Mouse (Mus musculus) thymus, postnatal 25 days (tissue): ENCODE measurements at regions not wholly inside any gene's neighbourhood (a gene's known extent, or its start where the extent isn't known, plus 50 kb on each side); places are given as distances from the start of the nearest gene placed in this dataset.
A peak's percentile ranks its signal among the peaks of the same experiment; 100 is the strongest.

Experiments used
- DNase-seq: peaks from one replicate; pipeline ENCODE4 v3.0.0; 2022

DNA sequence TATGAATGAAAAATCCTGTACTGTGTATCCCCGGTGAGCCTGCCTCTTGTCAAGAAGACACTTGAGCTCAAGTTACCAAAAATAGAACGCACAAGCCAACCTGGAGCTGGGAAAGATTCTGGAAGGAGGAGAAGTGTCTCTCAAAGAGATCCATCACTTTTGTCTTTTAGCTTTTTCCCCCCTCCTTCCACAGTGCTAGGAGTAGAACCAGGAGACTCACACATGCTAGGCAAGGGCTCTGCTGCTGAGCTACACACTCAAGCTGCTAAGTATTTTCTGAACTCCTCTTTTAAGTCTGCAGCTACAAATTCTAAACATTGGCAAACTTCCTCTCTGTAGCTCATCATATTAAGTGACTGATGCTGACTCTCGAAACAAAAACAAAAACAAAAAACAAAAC lies 176.2 kb upstream of the Atp5g3 start:
- DNase-seq, result no peak

DNA sequence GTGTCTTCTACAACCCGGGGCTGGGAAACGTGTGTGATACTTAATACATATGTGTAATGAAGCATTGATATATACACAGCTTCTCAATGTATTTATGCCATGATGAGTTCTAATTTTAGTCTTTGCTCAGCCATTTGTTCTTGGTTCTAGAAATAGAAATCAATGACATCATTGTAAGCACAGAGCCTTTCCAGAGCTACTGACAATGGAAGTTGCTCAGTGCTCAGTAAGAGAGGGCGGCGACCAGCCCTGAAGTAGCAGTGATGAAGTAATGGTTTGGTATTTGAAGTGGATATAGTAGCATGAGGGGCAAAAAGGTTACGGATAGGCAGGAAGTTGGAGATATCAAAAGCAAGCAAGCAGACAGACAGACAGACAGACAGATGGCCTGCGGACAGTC lies 173.8 kb upstream of the Atp5g3 start:
- DNase-seq, result no peak

- DNase-seq, result no peak
Observed at GRCm38 (mm10) chr2:74076774-74077173, 165.6 kb upstream of the Atp5g3 start.

DNA sequence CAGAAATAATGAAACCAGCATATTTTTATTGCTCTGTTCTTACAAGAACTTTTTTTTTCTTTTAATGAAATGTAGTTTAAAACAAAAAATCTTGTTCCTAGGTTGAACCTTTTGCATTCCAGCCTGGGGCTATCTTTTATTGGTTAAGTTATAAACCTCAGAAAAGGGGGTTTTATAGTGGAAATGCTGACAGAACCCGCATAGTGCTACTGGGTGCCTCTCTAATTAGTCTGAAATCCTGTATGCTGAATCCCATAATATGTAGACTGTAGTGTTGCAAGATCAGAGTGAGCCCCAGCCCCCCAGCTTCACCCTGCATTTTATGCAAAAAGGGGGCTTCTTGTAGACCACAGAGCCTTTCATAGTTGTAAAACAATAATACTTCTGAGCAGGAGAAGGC lies 164.4 kb upstream of the Atp5g3 start:
- DNase-seq, result no peak

DNA sequence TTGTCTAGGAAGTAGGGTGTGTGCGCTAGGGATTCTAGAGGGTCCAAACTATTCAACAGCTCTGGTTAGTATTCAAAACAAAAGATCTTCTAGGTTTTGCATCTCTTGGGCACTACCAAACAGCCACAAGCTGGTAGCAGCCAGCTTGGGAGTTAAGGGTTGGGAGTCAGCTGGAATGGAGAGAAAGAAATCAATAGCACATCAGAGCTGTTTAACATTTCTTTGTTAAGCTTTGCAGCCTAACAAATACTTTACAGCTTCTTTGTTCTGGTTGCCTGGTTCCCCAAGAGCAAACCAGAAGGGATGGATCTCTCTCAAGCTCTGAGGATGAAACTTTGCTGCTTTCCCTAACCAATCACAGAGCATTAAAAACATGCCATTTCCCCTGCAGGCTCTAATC lies 162.3 kb upstream of the Atp5g3 start:
- no peak for DNase-seq

GRCm38 (mm10) chr2:74066652-74067051 lies 155.5 kb upstream of the Atp5g3 start:
- peak; percentile 7 for DNase-seq

- DNase-seq, result no peak
Observed at GRCm38 (mm10) chr2:74064369-74064768, 153.2 kb upstream of the Atp5g3 start.

DNA sequence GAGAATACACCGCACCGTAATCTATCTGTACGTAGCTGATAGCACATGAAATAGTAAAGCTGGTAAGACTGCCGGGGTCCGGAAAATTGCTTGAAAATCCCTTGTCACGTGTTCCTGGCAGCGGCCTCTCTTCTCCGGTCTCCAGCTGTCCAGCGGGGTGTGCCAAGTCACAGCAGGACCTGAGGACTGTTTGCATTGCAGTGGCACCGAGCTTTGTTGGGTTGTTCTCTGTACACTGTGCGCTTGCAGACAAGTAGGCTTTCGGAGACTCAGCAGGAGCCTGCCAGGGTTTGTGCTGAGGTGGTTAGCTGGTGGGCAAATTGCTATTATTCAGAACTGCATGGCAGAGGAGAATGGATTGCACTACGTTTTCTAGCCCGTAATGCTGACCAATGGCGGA lies 152.7 kb upstream of the Atp5g3 start:
- DNase-seq, result no peak

- no peak for DNase-seq
Observed at GRCm38 (mm10) chr2:74063302-74063701, 152.2 kb upstream of the Atp5g3 start.

DNA sequence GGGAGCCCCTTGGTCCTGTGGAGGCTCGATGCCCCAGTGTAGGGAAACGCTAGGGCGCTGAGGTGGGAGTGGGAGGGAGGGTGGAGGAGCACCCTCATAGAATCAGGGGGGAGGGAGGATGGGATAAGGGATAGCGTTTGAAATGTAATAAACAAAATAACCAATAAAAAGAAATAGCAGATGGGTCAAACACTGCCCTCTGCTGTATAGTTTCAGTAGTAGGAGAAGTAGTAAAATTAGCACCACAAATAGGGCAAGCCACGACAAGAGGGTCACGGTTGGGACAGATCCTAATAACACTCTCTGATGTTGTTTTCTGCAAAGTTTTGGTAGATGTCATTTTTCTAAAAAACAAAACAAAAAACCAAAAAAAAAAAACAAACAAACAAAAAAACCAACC lies 131.3 kb upstream of the Atp5g3 start:
- DNase-seq, result no peak

GRCm38 (mm10) chr2:74039580-74039979 lies 128.5 kb upstream of the Atp5g3 start:
- DNase-seq, result no peak

DNA sequence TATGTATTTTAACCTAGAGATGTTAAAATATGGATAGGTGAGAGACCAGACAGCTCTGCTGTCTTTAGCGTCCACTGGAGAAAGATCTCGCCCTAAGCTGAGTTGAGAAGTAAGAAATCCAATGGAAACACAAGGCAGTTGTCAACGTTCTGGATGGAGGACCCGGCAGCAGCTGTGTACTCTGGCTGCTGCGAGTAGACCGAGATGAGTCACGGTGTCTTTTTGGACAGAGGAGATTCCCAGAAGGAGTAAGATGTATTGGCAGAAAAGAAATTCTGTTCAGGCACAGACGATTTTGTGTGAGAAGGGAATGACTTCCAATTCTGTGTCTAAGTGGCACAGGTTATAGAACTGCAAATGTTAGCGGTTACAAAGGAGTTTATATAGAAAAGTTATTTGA lies 124.9 kb upstream of the Atp5g3 start:
- DNase-seq, result no peak

DNA sequence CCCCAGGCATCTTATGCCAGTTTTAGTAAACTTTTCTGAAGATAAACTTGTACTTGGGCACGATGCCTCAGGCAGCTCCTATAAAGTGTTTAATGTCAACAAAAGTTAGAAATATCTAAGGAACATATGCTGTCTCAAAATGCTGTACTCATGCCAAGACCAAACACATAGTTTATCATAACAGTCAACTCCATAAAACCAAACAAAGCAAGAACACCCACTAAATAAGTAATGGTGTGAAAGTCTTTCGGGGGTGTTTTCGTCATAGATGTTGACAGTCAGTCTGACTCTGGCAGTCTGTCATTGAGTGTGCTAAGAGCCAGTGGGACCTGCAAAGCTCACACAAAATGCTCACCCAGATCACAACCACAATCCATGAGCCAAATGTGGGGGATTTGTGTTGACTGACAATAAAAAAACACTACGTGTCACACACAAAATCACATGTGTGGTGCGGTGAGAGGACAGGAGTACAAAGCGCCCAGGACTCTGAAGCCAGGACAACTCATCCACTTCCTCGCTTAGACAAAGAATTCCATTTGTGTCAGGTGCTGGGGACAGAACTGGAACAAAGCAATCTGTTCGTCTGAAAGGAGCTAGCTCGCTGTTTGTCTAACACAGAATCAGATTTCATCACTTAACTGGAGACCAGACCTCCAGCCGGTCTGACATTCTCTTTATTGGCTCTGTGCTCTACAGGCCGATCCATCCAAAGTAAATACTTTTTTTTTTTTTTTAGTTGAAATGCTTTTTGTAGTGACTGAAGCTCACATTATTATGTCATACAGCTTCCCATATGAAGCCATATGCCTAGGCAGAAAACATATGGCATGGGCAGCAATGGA lies 121.3 kb upstream of the Atp5g3 start:
- no peak for DNase-seq

DNA sequence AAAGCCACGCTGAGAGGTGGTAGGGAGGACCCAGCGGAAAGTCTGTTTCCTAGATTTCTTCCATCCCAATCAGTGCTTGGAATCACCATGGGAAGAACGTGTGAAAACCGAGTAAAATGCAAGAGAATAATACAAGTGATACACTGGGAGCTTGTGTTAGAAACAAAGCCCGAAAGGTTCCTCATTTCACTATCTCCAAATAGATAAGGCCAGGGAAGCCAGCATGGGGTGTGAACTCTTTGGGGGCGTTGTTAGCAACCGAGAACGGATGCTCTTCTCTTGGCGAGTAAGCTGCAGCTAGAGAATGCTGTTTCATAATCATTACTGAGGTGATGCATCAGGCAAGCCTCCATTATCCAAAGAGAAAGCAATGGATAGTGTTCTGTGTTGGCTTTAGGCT lies 118.8 kb upstream of the Atp5g3 start:
- DNase-seq, result no peak

- no peak for DNase-seq
Observed at GRCm38 (mm10) chr2:74027404-74028104, 116.4 kb upstream of the Atp5g3 start.

DNA sequence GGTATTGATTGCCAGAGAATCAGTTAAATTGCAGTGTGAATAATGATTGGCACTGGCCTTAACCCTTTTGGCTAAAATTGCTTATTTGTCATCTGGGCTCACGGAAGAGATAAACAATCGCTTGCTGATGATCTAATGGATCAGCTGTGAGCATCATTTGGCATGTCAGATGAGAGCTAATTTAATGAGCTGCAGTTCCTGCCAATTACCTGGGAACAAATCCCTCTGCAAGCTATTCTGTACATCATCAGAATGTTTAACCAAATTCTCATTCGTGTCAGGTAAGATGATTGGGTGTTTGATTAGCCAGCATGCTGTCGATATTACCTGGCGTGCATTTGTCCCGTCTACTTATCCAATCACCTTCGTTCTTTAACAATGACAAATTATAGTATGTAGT lies 104.0 kb upstream of the Atp5g3 start:
- DNase-seq, result no peak

DNA sequence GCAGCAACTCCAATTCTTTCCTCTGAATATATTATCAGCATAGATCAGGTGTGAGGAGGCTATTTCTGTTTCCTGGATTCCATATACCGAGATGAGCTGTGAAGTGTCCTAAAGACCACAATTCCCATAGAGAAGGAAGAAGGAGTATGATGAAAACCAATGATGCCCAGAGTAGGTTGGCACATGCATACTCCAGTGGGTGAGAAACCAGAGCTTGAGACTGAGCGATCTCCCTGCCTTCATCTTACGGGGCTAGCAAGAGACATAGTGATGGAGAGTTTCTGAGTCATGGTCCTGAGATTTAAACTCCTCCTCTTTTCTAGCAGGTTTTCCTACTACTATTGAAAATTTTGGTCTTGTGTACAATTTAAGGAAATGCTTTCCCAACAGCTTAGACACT lies 103.1 kb upstream of the Atp5g3 start:
- DNase-seq, result no peak

DNA sequence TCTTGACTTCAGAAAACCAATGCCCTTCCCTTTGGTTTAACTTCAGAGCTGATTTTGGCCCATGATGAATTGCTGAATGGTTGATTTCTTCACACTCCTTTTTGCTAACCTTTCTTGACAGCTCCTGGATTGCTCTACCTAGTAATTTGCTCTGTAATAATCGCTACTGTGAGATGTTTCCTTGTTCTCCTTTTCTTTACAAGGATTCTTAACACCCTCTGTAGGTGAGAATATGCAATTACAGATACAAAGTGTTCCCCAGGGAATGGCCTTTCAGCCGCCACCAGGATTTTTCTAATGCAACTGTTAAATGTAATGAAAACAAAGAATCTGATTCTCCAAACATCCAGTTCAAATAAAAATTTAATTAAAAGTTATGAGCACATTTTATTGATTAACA lies 87.4 kb upstream of the Atp5g3 start:
- DNase-seq, result no peak

GRCm38 (mm10) chr2:73996986-73997385 lies 85.9 kb upstream of the Atp5g3 start:
- DNase-seq, result no peak

DNA sequence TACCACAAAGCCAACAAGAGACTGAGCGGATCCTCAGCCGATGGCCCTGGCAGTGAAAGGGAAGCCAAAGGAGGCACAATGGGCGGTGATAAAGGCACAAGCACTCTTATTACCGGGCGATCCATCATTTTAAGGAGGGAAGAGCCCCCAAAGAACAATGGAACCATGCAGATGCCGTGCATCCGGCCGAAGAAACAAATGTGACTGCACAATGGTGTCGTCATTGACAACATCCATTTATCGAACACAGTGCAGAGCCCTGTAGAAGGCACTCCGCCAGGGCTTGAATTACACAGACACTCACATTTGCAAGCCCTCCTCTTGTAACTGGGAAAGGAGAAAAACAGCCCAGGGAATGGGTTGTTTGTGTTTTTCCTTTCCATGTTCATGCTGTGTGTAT lies 80.7 kb upstream of the Atp5g3 start:
- no peak for DNase-seq

DNA sequence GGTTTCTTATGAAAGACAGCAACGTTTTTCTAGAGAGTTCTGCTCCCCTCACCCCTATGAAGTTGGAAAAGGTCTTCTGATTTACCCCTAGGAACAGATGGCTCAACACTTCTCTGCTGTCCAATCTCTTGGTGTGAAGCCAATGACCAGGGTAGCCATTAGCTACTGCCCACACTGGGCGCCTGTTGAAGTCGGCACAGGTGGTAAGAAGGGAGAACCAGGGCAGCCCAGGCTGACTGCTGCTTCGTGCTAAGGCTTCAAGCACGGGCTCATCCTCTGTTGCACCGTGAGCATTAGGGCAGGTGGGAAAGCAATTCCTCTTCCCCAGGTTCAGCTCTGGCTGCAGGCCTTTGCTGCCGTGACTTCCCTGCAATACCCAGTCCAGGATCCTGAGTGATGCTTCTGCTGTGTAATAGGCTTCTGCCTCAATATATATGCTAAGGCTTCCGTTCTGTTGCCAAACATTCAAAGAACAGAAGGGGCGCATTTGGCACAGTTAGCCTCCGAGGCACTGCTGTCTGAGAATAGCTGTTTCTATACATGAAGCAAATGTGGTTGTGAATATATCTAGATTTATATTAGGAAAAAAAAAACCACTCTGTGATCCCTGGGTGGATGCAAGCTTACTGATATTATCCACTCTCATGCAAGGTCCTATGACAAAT lies 76.4 kb upstream of the Atp5g3 start:
- DNase-seq, result no peak

- DNase-seq, result no peak
Observed at GRCm38 (mm10) chr2:73985911-73986250, 74.8 kb upstream of the Atp5g3 start.

DNA sequence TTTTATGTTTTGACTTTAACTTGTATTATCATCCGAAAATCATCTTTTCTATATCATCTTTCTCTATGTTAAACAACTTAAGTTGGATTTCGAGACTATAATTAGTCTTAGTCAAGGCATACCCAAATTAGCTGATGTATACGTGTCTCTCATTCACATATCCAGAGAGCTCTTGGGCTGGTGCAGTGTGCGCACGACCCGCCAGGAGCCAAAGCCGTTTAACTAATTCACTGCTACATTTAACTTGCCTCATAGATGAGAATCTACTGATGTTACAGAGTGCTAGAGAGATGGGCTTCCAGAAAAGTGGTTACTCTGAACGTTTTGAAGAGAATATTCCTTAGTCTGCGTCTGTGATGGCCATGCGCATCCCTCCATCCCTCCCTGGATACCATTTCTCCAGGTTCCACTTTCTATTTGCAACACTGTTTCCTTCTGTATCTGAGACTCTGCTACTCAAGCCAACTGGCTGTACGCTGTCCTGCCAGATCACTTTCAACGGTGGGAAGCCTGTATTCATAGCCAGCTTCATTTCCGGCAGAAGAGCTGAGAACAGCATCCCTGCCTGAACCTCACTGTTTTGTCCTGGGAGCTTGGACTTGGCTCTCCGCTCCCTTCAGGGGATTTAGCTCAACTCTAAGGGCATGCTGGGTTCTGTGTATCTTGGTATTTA lies 74.2 kb upstream of the Atp5g3 start:
- DNase-seq, result no peak

DNA sequence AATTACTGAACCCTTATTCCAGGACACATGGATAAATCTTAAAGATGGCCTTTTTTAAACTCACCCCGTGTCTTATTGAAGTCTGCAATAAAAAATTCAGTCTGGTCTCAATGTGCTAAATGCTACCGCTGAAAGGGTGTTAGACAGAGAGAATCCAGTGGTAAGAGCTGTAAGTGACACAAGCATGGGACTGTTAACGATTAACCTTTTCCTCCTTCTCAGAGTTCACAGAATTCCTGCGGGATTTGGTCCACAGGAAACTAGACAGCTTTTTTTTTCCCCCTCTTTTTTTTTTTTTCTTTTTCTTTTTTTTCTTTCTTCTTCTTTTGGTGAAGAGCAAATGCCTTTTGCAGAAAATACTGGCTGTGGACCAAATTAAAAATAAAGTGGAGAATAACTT lies 72.0 kb upstream of the Atp5g3 start:
- no peak for DNase-seq
